Mouse (Mus musculus) forebrain, postnatal 0 days (tissue): ENCODE data around the gene Rnf8. TPM values are rescaled to one million over a fixed set of nuclear protein-coding genes. Genes with fewer than 3 reads are reported as not detected.
A peak's percentile ranks its signal among the peaks of the same experiment; 100 is the strongest.

Experiments used
- ATAC-seq: fragments of 200-750 bp; cut with Nextera tagmentation; 2 replicates; pipeline ENCODE4 v1.8.0; 2017; ENCODE audit warnings: mild to moderate bottlenecking, moderate library complexity
- DNase-seq: peaks from one replicate; pipeline ENCODE4 v3.0.0-alpha.2; 2015
- H3K27ac ChIP-seq: fragments of 300-500 bp; sonication (generic); 2 replicates; pipeline ENCODE4 v1.5.1; 2014; ENCODE audit warnings: low read depth, mild to moderate bottlenecking, antibody characterized with exemption, low read length, moderate library complexity, mixed read lengths
- H3K27me3 ChIP-seq: fragments of 300-500 bp; sonication (generic); 2 replicates; pipeline ENCODE4 v1.6.1; 2014; ENCODE audit warnings: mild to moderate bottlenecking, low read length, mixed read lengths; ENCODE audit not compliant: insufficient read depth
- H3K36me3 ChIP-seq: fragments of 300-500 bp; sonication (generic); 2 replicates; pipeline ENCODE4 v1.6.1; 2014; ENCODE audit warnings: mild to moderate bottlenecking, moderate library complexity; ENCODE audit not compliant: insufficient read depth
- H3K4me1 ChIP-seq: fragments of 300-500 bp; sonication (generic); 2 replicates; pipeline ENCODE4 v1.6.1; 2014; ENCODE audit warnings: antibody characterized with exemption; ENCODE audit not compliant: insufficient read depth
- H3K4me2 ChIP-seq: fragments of 300-500 bp; sonication (generic); 2 replicates; pipeline ENCODE4 v1.6.1; 2014; ENCODE audit warnings: low read depth, mild to moderate bottlenecking, moderate library complexity
- H3K4me3 ChIP-seq: fragments of 300-500 bp; sonication (generic); 2 replicates; pipeline ENCODE4 v1.5.1; 2014; ENCODE audit warnings: low read depth, low read length, mixed read lengths
- H3K9ac ChIP-seq: fragments of 300-500 bp; sonication (generic); 2 replicates; pipeline ENCODE4 v1.6.1; 2014; ENCODE audit warnings: mild to moderate bottlenecking
- H3K9me3 ChIP-seq: fragments of 300-500 bp; sonication (generic); 2 replicates; pipeline ENCODE4 v1.6.1; 2016; ENCODE audit warnings: low read length
- CTCF ChIP-seq: sonication (generic); IDR thresholded peaks from 2 replicates; pipeline ENCODE4 v1.5.1; 2016; ENCODE audit warnings: antibody characterized with exemption, control low read depth, low read depth
- WGBS: fragments of 180-500 bp; shearing (Covaris S2); extraction: QIAGEN DNeasy Blood & Tissue Kit; methylation state at CpG from one replicate; pipeline ENCODE4 v1.1.7; 2014; 5-methylcytosine and 5-hydroxymethylcytosine counted together
- polyA plus RNA-seq: library from polyadenylated mRNA; unstranded; fragments of >200 nt; fragmentation: Nextera tagmentation; extraction: Ambion mirVana; gene quantifications from 2 replicates; pipeline ENCODE4 v1.2.1, GENCODE M21; 2015
- total RNA-seq: library from RNA; depleted of rRNA; stranded (reverse); fragments of >200 nt; gene quantifications from 2 replicates; pipeline ENCODE4 v1.2.3, GENCODE M21; 2014

Gene Rnf8
- total and polyA plus RNA-seq, 2 experiments from 2014 or later = 49.0 to 68.8 TPM

GRCm38 (mm10) chr17:29680174-29680573, 65.6 kb downstream of the Rnf8 start:
- Histone ChIP-seq H3K4me2 (no peak overlapping the region), H3K4me3 (no peak overlapping the region), H3K27me3 (no peaks in the 10 kb centered on the region), H3K36me3 (peaks cover 82% of the 10 kb centered on the region), H3K27ac (peak overlapping the region; percentile 45; the same call in 1 of the 2 replicates), H3K9ac (no peak overlapping the region), H3K9me3 (no peaks in the 10 kb centered on the region), H3K4me1 (no peaks in the 10 kb centered on the region)
- 43% methylated on average over 2 of the region's 2 CpGs for WGBS
- ATAC-seq (peak; percentile 89), DNase-seq (peak; percentile 75)
- TF ChIP-seq CTCF = no peak

- no peak for DNase-seq
- H3K4me1 ChIP-seq = no peaks in the 10 kb centered on the region
- no peak overlapping the region for H3K9ac ChIP-seq
- H3K9me3 ChIP-seq = no peaks in the 10 kb centered on the region
- H3K27ac ChIP-seq = no peak overlapping the region
- H3K27me3 ChIP-seq = no peaks in the 10 kb centered on the region
- TF ChIP-seq CTCF = no peak
- H3K36me3 ChIP-seq = peaks cover 81% of the 10 kb centered on the region
- ATAC-seq = no peak
- WGBS = 95% methylated on average over 2 of the region's 2 CpGs
- no peak overlapping the region for H3K4me3 ChIP-seq
- no peak overlapping the region for H3K4me2 ChIP-seq
These were observed 66.3 kb downstream of the Rnf8 start for GRCm38 (mm10) chr17:29680921-29681320.

GRCm38 (mm10) chr17:29681669-29682068, 67.1 kb downstream of the Rnf8 start:
- H3K4me2 ChIP-seq = no peak overlapping the region
- no peak for TF ChIP-seq CTCF
- H3K4me3 ChIP-seq = no peak overlapping the region
- H3K36me3 ChIP-seq = peaks cover 81% of the 10 kb centered on the region
- DNase-seq = no peak
- H3K9ac ChIP-seq = no peak overlapping the region
- H3K27ac ChIP-seq = no peak overlapping the region
- WGBS = 89% methylated on average over 9 of the region's 9 CpGs
- no peaks in the 10 kb centered on the region for H3K27me3 ChIP-seq
- H3K4me1 ChIP-seq = no peaks in the 10 kb centered on the region
- H3K9me3 ChIP-seq = no peaks in the 10 kb centered on the region
- no peak for ATAC-seq

GRCm38 (mm10) chr17:29682261-29682660, 67.7 kb downstream of the Rnf8 start:
- Histone ChIP-seq H3K9ac (no peak overlapping the region), H3K9me3 (no peaks in the 10 kb centered on the region), H3K4me2 (no peak overlapping the region), H3K4me3 (no peak overlapping the region), H3K27me3 (no peaks in the 10 kb centered on the region), H3K4me1 (no peaks in the 10 kb centered on the region), H3K27ac (no peak overlapping the region), H3K36me3 (peaks cover 80% of the 10 kb centered on the region)
- WGBS = 63% methylated on average over 7 of the region's 7 CpGs
- DNase-seq = no peak
- no peak for TF ChIP-seq CTCF
- ATAC-seq = no peak

GRCm38 (mm10) chr17:29683127-29683526, 68.5 kb downstream of the Rnf8 start:
- WGBS = 83% methylated on average over 2 of the region's 2 CpGs
- no peak overlapping the region for H3K4me3 ChIP-seq
- H3K9me3 ChIP-seq = no peaks in the 10 kb centered on the region
- peaks cover 78% of the 10 kb centered on the region for H3K36me3 ChIP-seq
- no peak overlapping the region for H3K27ac ChIP-seq
- H3K9ac ChIP-seq = no peak overlapping the region
- ATAC-seq = no peak
- no peak for TF ChIP-seq CTCF
- no peaks in the 10 kb centered on the region for H3K4me1 ChIP-seq
- H3K4me2 ChIP-seq = no peak overlapping the region
- no peaks in the 10 kb centered on the region for H3K27me3 ChIP-seq
- no peak for DNase-seq

GRCm38 (mm10) chr17:29684275-29684674, 69.7 kb downstream of the Rnf8 start:
- H3K36me3 ChIP-seq = peaks cover 71% of the 10 kb centered on the region

GRCm38 (mm10) chr17:29686771-29687170, 72.2 kb downstream of the Rnf8 start:
- 96% methylated on average over 5 of the region's 5 CpGs for WGBS
- no peaks in the 10 kb centered on the region for H3K9me3 ChIP-seq
- H3K27me3 ChIP-seq = no peaks in the 10 kb centered on the region
- no peak overlapping the region for H3K27ac ChIP-seq
- H3K4me1 ChIP-seq = no peaks in the 10 kb centered on the region
- no peak overlapping the region for H3K4me3 ChIP-seq
- DNase-seq (no peak), ATAC-seq (no peak)
- H3K36me3 ChIP-seq = peaks cover 86% of the 10 kb centered on the region
- no peak overlapping the region for H3K4me2 ChIP-seq
- no peak overlapping the region for H3K9ac ChIP-seq
- no peak for TF ChIP-seq CTCF

More at GRCm38 (mm10) chr17:29684275-29684674, 69.7 kb downstream of the Rnf8 start:
- WGBS = 97% methylated on average over 4 of the region's 4 CpGs
- H3K4me1 ChIP-seq = no peaks in the 10 kb centered on the region
- H3K4me2 ChIP-seq = no peak overlapping the region
- H3K4me3 ChIP-seq = no peak overlapping the region
- no peak for TF ChIP-seq CTCF
- no peaks in the 10 kb centered on the region for H3K27me3 ChIP-seq
- H3K9me3 ChIP-seq = no peaks in the 10 kb centered on the region
- no peak for ATAC-seq
- H3K9ac ChIP-seq = no peak overlapping the region
- DNase-seq = no peak
- no peak overlapping the region for H3K27ac ChIP-seq
